Mouse (Mus musculus) ES-Bruce4 (cell line): ENCODE measurements around the gene Cycs.

ENCODE experiments used
- CTCF ChIP-seq: IDR thresholded peaks from one replicate; pipeline ENCODE4 v1.8.1; 2011; ENCODE audit warnings: low read depth, low read length
- EP300 ChIP-seq: IDR thresholded peaks from 2 replicates; pipeline ENCODE4 v1.6.1; 2011; ENCODE audit warnings: low read depth, low read length; ENCODE audit not compliant: insufficient read depth
- POLR2A ChIP-seq: IDR thresholded peaks from one replicate; pipeline ENCODE4 v1.8.1; 2011; ENCODE audit warnings: low read length; ENCODE audit not compliant: insufficient read depth

DNA sequence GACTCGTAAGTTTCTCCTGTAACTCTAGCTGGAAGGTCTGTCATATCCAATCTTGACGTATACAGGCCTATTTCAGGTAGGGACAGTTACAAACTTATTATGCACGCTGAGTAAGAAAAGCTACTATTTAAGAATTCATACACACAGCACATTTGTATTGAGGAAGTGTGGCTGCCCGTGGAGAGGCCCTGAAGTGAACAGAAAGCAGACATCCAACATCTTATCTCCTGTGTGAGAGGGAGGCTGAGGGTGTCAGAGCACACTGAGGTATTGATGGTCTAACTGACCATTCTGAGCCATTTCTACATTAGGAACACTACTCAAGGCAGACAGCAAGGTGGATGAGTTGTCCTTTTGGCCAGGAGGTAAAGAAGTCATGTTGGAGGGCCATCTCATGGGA, 7.5 kb downstream of the Cycs start:
- TF ChIP-seq POLR2A: no peak
- TF ChIP-seq EP300: no peak
- TF ChIP-seq CTCF: no peak
